Mouse (Mus musculus) spleen, postnatal 14 days (tissue): ENCODE data around the gene Cts8.

Experiments used
- DNase-seq, 2 experiments: peaks; one replicate each; pipeline ENCODE4 v3.0.0; 2021 to 2022; ENCODE audit warnings: low spot score in 2 of 2

Cts8 gene

GRCm38 (mm10) chr13:61255258-61255657, at the start of gene Cts8:
Gene Cts8 (minus strand): TSS chr13:61255358.
- no peak for DNase-seq

- DNase-seq = no peak
These were observed 33.6 kb upstream of the Cts8 start, which contains the start of gene Gm49398 for GRCm38 (mm10) chr13:61288739-61289138. Gene Gm49398 (minus strand): TSS chr13:61288839.

- peak in 1 of 2 experiments; percentile 7 for DNase-seq
These were observed 13.8 kb downstream of the Cts8 start for GRCm38 (mm10) chr13:61241076-61241947.

- DNase-seq = no peak
These were observed 51.8 kb downstream of the Cts8 start, which contains the start of gene Cts6 for GRCm38 (mm10) chr13:61203310-61203709. Gene Cts6 (minus strand): TSS chr13:61203410.
